Mouse (Mus musculus) liver, postnatal 0 days (tissue): ENCODE results near the gene Cpm.

ENCODE experiments used
- CTCF ChIP-seq: sonication (generic); IDR thresholded peaks from 2 replicates; pipeline ENCODE4 v1.5.1; 2016; ENCODE audit warnings: antibody characterized with exemption, low read depth
- EP300 ChIP-seq: IDR thresholded peaks from 2 replicates; pipeline ENCODE4 v1.6.1; 2016; ENCODE audit warnings: antibody characterized with exemption, low read depth, mild to moderate bottlenecking

GRCm38 (mm10) chr10:117644828-117645227, 15.5 kb downstream of the Cpm start:
- TF ChIP-seq CTCF (no peak), EP300 (no peak)
